Mouse (Mus musculus): Measurements from ENCODE around the gene Zbtb8b. TPM values are rescaled to one million over a fixed set of nuclear protein-coding genes. Genes with fewer than 3 reads are reported as not detected.

The Zbtb8b gene
- polyA plus RNA-seq, 1 experiment, result not detected

GRCm38 (mm10) chr4:129394089-129394870, 46.4 kb downstream of the Zbtb8b start:
- no peak for TF ChIP-seq TAL1 (IDR thresholded peaks at IDR 0.05; ENCODE audit: low read length)
- TF ChIP-seq GATA1 (IDR thresholded peaks at IDR 0.05; ENCODE audit: low read length), result no peak
- Histone ChIP-seq H3K4me1 (ENCODE audit: control insufficient read depth) (peaks cover 12% of the 10 kb centered on the region), H3K36me3 (ENCODE audit: control insufficient read depth) (no peaks in the 10 kb centered on the region), H3K9me3 (ENCODE audit: control insufficient read depth, low read length) (no peaks in the 10 kb centered on the region), H3K4me3 (replicated peaks) (no peak overlapping the region), H3K27me3 (ENCODE audit: control insufficient read depth) (no peaks in the 10 kb centered on the region)

DNA sequence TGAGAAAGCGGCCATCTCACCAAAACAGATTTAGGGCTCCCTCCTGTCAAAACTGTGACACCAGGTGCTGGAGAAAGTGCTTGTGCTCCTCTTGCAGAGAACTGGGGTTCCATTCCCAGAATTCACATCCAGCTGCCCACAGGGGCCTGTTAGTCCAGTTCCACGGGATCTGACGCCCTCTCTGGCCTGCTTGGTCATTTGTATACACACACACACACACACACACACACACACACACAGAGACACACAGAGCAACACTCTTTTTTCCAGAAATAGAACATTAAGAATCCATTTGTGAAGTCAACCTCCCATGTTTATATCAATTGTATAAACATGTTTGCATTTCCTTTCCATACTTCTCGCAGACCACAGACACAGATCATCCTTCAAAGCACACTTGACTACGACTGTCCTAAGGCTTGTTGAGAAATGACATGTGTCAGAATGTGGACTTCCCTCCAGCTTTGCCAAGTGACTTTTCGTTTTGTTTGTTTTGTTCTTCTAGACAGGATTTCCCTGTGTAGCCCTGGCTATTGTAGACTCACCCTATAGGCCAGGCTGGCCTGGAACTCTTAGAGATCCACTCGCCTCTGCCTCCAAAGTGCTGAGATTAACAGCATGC, 49.6 kb downstream of the Zbtb8b start:
- TF ChIP-seq TAL1 (IDR thresholded peaks at IDR 0.05; ENCODE audit: low read length), result no peak
- no peak for TF ChIP-seq GATA1 (IDR thresholded peaks at IDR 0.05; ENCODE audit: low read length)
- peaks cover 26% of the 10 kb centered on the region for H3K4me1 ChIP-seq (ENCODE audit: control insufficient read depth)
- no peak overlapping the region for H3K4me3 ChIP-seq (replicated peaks)
- no peaks in the 10 kb centered on the region for H3K27me3 ChIP-seq (ENCODE audit: control insufficient read depth)
- no peaks in the 10 kb centered on the region for H3K9me3 ChIP-seq (ENCODE audit: control insufficient read depth, low read length)
- H3K36me3 ChIP-seq (ENCODE audit: control insufficient read depth), result no peaks in the 10 kb centered on the region

DNA sequence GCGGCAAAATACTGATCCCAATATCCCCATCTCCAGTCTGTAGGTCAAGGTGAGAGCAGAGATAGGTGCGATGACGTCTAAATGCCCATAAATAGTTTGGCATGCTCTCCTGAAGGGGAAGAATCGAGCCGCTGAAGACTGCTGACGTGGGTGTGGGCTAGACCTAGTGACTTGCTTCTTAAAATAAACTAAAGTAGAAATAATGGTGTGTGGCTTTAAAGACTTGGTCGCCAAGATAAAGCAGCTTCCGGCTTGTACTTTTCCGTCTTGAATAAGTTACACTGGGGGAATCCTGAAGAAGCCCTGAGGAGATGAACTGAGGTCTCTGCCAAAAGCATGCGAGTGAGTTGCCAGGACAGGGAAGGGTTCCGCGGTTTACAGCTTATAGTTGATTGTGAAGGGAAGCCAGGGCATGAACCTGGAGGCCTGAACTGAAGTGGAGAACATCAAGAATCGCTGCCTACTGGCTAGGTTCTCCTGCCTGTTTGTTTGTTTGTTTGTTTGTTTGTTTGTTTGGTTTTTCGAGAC, 50.4 kb downstream of the Zbtb8b start:
- H3K36me3 ChIP-seq (ENCODE audit: control insufficient read depth), result no peaks in the 10 kb centered on the region
- H3K9me3 ChIP-seq (ENCODE audit: control insufficient read depth, low read length), result no peaks in the 10 kb centered on the region
- H3K27me3 ChIP-seq (ENCODE audit: control insufficient read depth), result no peaks in the 10 kb centered on the region
- peaks cover 34% of the 10 kb centered on the region for H3K4me1 ChIP-seq (ENCODE audit: control insufficient read depth)
- H3K4me3 ChIP-seq (replicated peaks), result no peak overlapping the region
- TF ChIP-seq GATA1 (IDR thresholded peaks at IDR 0.05; ENCODE audit: low read length) (no peak), TAL1 (IDR thresholded peaks at IDR 0.05; ENCODE audit: low read length) (no peak)

DNA sequence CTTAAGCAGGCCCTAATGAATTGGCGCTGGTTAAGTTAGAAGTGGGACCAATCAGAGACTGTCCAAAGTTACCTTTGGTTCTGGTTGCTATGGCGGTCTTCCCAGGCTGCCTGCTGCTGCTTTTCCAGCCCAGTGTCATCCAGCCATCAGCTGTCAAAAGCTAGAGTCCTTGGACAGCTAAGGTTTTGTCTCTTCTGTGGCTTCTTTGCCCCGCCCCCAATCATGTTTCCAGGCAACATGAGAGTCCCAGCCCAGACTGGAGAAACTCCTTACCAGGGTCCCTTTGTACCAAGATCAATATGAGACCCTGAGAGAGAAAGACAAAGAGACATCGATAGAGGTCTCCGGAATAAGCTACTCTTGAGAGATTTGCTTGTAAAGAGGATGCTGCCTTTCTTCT, 52.2 kb downstream of the Zbtb8b start:
- TF ChIP-seq GATA1 (IDR thresholded peaks at IDR 0.05; ENCODE audit: low read length) (no peak), TAL1 (IDR thresholded peaks at IDR 0.05; ENCODE audit: low read length) (no peak)
- Histone ChIP-seq H3K36me3 (ENCODE audit: control insufficient read depth) (no peaks in the 10 kb centered on the region), H3K27me3 (ENCODE audit: control insufficient read depth) (no peaks in the 10 kb centered on the region), H3K4me3 (replicated peaks) (no peak overlapping the region), H3K4me1 (ENCODE audit: control insufficient read depth) (peaks cover 38% of the 10 kb centered on the region), H3K9me3 (ENCODE audit: control insufficient read depth, low read length) (no peaks in the 10 kb centered on the region)

DNA sequence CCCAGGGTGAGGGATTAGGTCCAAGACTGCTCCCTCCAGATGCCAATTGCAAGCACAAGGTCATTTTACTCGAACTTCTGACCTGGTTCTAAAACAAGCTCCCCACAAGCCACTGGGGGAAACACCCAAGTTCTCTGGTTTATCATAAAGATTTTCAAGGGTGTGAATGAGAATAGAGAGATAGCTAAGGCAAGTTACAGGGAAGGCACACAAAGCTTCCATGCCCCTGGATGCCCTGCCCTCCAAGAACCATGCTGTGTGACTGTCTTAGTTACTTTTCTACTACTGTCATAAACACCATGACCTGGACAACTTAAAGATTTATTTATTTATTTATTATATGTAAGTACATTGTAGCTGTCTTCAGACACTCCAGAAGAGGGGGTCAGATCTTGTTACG, 53.7 kb downstream of the Zbtb8b start:
- no peak for TF ChIP-seq GATA1 (IDR thresholded peaks at IDR 0.05; ENCODE audit: low read length)
- no peak for TF ChIP-seq TAL1 (IDR thresholded peaks at IDR 0.05; ENCODE audit: low read length)
- no peak overlapping the region for H3K4me3 ChIP-seq (replicated peaks)
- H3K4me1 ChIP-seq (ENCODE audit: control insufficient read depth), result peaks cover 37% of the 10 kb centered on the region
- H3K36me3 ChIP-seq (ENCODE audit: control insufficient read depth), result no peaks in the 10 kb centered on the region
- no peaks in the 10 kb centered on the region for H3K9me3 ChIP-seq (ENCODE audit: control insufficient read depth, low read length)
- H3K27me3 ChIP-seq (ENCODE audit: control insufficient read depth), result no peaks in the 10 kb centered on the region

DNA sequence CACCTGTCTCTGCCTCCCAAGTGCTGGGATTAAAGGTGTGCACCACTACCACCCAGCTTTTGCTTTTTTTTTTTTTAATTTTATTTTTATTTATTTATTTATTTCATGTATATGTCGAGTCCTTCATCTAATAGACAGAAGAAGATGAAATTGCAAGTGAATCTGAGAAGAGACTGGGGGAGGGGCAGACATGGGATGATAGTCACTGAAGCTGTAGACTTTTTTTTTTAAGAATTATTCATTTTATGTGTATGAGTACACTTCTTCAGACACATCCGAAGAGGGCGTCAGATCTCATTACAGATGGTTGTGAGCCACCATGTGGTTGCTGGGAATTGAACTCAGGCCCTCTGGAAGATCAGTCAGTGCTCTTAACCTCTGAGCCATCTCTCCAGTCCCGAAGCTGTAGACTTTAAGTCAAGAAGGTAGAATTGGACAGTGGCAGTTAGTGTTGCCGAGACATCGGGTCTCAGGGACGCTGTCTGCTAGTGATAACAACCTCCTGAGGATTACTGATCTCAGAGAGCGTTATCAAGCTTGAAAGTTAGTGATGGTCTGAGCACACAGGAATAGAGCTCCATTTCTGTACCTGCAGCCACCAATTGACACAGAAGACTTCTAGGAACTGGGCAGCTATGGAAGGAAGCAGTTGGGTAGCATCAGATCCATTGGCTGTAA, 54.2 kb downstream of the Zbtb8b start:
- Histone ChIP-seq H3K4me3 (replicated peaks) (no peak overlapping the region), H3K9me3 (ENCODE audit: control insufficient read depth, low read length) (no peaks in the 10 kb centered on the region), H3K4me1 (ENCODE audit: control insufficient read depth) (peaks cover 36% of the 10 kb centered on the region), H3K27me3 (ENCODE audit: control insufficient read depth) (no peaks in the 10 kb centered on the region), H3K36me3 (ENCODE audit: control insufficient read depth) (no peaks in the 10 kb centered on the region)
- TF ChIP-seq TAL1 (IDR thresholded peaks at IDR 0.05; ENCODE audit: low read length) (peak; percentile 39; the same call in 1 of the 3 replicates), GATA1 (IDR thresholded peaks at IDR 0.05; ENCODE audit: low read length) (peak; percentile 28; the same call in 1 of the 2 replicates)

DNA sequence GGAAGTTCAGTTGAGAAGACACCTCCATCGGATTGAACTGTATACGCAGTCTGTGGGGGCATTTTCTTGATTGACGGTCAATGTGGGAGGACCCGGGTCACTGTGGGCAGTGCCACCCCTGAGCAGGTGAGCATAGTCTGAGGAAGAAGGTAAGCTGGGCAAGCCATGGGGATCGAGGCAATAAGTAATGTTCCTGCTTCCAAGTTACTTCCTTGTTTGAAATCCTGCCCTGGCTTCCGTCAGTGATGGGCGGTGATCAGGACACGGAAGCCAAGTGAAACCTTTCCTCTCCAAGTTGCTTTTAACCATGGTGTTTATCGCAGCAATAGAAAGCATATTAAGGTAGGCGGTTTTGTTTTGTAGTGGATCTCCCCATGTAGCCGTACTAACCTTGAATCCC, 55.0 kb downstream of the Zbtb8b start:
- H3K27me3 ChIP-seq (ENCODE audit: control insufficient read depth), result no peaks in the 10 kb centered on the region
- H3K36me3 ChIP-seq (ENCODE audit: control insufficient read depth), result no peaks in the 10 kb centered on the region
- H3K9me3 ChIP-seq (ENCODE audit: control insufficient read depth, low read length), result no peaks in the 10 kb centered on the region
- no peak overlapping the region for H3K4me3 ChIP-seq (replicated peaks)
- TF ChIP-seq GATA1 (IDR thresholded peaks at IDR 0.05; ENCODE audit: low read length) (no peak), TAL1 (IDR thresholded peaks at IDR 0.05; ENCODE audit: low read length) (no peak)
- peaks cover 38% of the 10 kb centered on the region for H3K4me1 ChIP-seq (ENCODE audit: control insufficient read depth)

- no peak overlapping the region for H3K4me3 ChIP-seq (replicated peaks)
- H3K36me3 ChIP-seq (ENCODE audit: control insufficient read depth), result no peaks in the 10 kb centered on the region
- H3K9me3 ChIP-seq (ENCODE audit: control insufficient read depth, low read length), result no peaks in the 10 kb centered on the region
- peaks cover 38% of the 10 kb centered on the region for H3K4me1 ChIP-seq (ENCODE audit: control insufficient read depth)
- peaks cover 5% of the 10 kb centered on the region; the same call in 1 of the 2 replicates for H3K27me3 ChIP-seq (ENCODE audit: control insufficient read depth)
- TF ChIP-seq GATA1 (IDR thresholded peaks at IDR 0.05; ENCODE audit: low read length), result no peak
- TF ChIP-seq TAL1 (IDR thresholded peaks at IDR 0.05; ENCODE audit: low read length), result no peak
These were observed 56.2 kb downstream of the Zbtb8b start for GRCm38 (mm10) chr4:129384440-129384839.

DNA sequence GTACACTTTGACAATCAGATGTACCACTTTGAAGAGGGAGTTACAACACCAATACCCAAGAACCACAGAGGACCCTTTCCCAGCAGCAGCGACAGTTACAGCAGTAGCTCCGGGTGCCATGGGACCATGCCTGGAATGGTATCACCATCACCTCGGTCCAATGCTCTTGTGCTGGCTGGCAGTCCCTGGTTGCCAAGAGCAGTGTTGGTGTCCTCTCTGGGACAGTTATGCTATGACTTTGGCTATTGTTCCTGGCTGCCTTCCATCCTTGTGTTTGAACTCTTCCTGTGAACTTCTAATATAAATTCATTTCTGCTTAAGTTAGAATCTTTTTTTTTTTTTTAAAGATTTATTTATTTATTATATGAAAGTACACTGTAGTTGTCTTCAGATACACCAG, 57.1 kb downstream of the Zbtb8b start:
- TF ChIP-seq GATA1 (IDR thresholded peaks at IDR 0.05; ENCODE audit: low read length), result no peak
- TF ChIP-seq TAL1 (IDR thresholded peaks at IDR 0.05; ENCODE audit: low read length), result no peak
- Histone ChIP-seq H3K4me3 (replicated peaks) (no peak overlapping the region), H3K27me3 (ENCODE audit: control insufficient read depth) (peaks cover 11% of the 10 kb centered on the region), H3K36me3 (ENCODE audit: control insufficient read depth) (no peaks in the 10 kb centered on the region), H3K9me3 (ENCODE audit: control insufficient read depth, low read length) (no peaks in the 10 kb centered on the region), H3K4me1 (ENCODE audit: control insufficient read depth) (peaks cover 38% of the 10 kb centered on the region)
